Mouse (Mus musculus) ES-E14 (cell line): ENCODE data around the gene Adcy9. TPM values are rescaled to one million over a fixed set of nuclear protein-coding genes. Genes with fewer than 3 reads are reported as not detected.

Experiments used
- DNase-seq: peaks from one replicate; pipeline ENCODE4 v3.0.0-alpha.2; 2013; ENCODE audit warnings: low read depth, low spot score
- H3K27ac ChIP-seq: 2 replicates; pipeline ENCODE4 v1.5.1; 2012; ENCODE audit warnings: low read depth, mild to moderate bottlenecking, low read length, moderate library complexity, mixed read lengths; ENCODE audit not compliant: poor library complexity, insufficient read depth, severe bottlenecking
- H3K36me3 ChIP-seq: 2 replicates; pipeline ENCODE4 v1.6.1; 2012; ENCODE audit warnings: mild to moderate bottlenecking, low read length, moderate library complexity, mixed read lengths; ENCODE audit not compliant: control insufficient read depth, poor library complexity, insufficient read depth, severe bottlenecking
- H3K4me1 ChIP-seq, 2 experiments: fragments of 150-350 bp in 1 of 2; sonication (generic) in 1 of 2; 2 replicates each; pipeline ENCODE4 v1.6.1; 2012; ENCODE audit warnings: low read length in 2 of 2, mild to moderate bottlenecking in 1 of 2, mixed read lengths in 1 of 2; ENCODE audit not compliant: control insufficient read depth in 2 of 2, insufficient read depth in 2 of 2, poor library complexity in 1 of 2
- H3K4me3 ChIP-seq, 2 experiments: fragments of 150-350 bp in 1 of 2; sonication (generic) in 1 of 2; 2 replicates each; pipeline ENCODE4 v1.5.1; 2012; ENCODE audit warnings: low read length in 2 of 2, low read depth in 1 of 2, mild to moderate bottlenecking in 1 of 2, mixed read lengths in 1 of 2; ENCODE audit not compliant: insufficient read depth in 1 of 2, poor library complexity in 1 of 2, severe bottlenecking in 1 of 2
- H3K9ac ChIP-seq: 2 replicates; pipeline ENCODE4 v1.6.1; 2012; ENCODE audit warnings: low read depth, mild to moderate bottlenecking, low read length, mixed read lengths; ENCODE audit not compliant: poor library complexity, insufficient read depth, severe bottlenecking
- H3K9me3 ChIP-seq: fragments of 150-350 bp; sonication (generic); 2 replicates; pipeline ENCODE4 v1.6.1; 2012; ENCODE audit warnings: low read depth, mild to moderate bottlenecking, low read length; ENCODE audit not compliant: control insufficient read depth, insufficient read depth
- CHD2 ChIP-seq: IDR thresholded peaks from 2 replicates; pipeline ENCODE4 v1.6.1; 2014; ENCODE audit warnings: mild to moderate bottlenecking, low read depth, low read length, inconsistent platforms
- HCFC1 ChIP-seq: IDR thresholded peaks from 2 replicates; pipeline ENCODE4 v1.6.1; 2012; ENCODE audit warnings: low read length, inconsistent platforms, borderline replicate concordance; ENCODE audit not compliant: insufficient read depth
- MAFK ChIP-seq: IDR thresholded peaks from 2 replicates; pipeline ENCODE4 v1.6.1; 2014; ENCODE audit warnings: mild to moderate bottlenecking, low read depth, low read length, inconsistent platforms; ENCODE audit not compliant: insufficient read depth
- ZC3H11A ChIP-seq: IDR thresholded peaks from 2 replicates; pipeline ENCODE4 v1.6.1; 2012; ENCODE audit warnings: low read depth, mild to moderate bottlenecking, inconsistent platforms, low read length, borderline replicate concordance
- ZNF384 ChIP-seq: IDR thresholded peaks from 2 replicates; pipeline ENCODE4 v1.6.1; 2012; ENCODE audit warnings: low read depth, low read length, inconsistent platforms
- in situ Hi-C, 2 experiments: fragments of 600-800 bp; cut with MboI; formaldehyde crosslinking; loops; one replicate each; pipeline ENCODE4 v1.15.1; 2025; ENCODE audit warnings: low sequenced_read_pairs in 2 of 2, inconsistent platforms in 1 of 2; ENCODE audit not compliant: unreplicated experiment in 2 of 2
- total RNA-seq: library from RNA; depleted of rRNA; stranded (reverse); fragments of 300-350 nt; gene quantifications from 2 replicates; pipeline ENCODE4 v1.2.3, GENCODE M21; 2012

Adcy9 gene
- total RNA-seq, 1 experiment = 5.2 TPM

DNA sequence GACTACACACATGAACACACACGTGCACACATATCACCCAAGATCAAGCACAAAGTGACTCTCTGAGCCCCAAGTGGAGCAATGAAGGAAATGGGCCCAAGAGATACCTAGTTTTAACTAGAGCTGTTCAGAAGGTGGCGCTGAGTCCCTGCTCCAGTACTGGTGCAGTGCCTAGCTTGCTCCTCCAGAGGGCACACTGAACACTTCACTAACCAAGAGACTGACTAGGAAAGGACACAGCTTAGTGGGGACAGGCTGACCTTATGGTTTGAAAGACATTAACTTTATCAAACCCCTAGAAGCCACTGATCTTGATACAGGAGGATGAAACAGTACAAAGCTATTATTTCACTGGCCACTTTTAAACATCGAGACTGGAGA is 104.2 kb downstream of the Adcy9 start:
- Histone ChIP-seq H3K9ac (no peak overlapping the region), H3K4me1 (no peaks in the 10 kb centered on the region), H3K27ac (no peak overlapping the region), H3K9me3 (no peaks in the 10 kb centered on the region), H3K36me3 (no peaks in the 10 kb centered on the region), H3K4me3 (no peak overlapping the region)
- peak; percentile 56 for DNase-seq
- TF ChIP-seq CHD2 (no peak), ZC3H11A (peak; percentile 93), HCFC1 (no peak), ZNF384 (no peak), MAFK (no peak)
- in situ Hi-C loops = no loop called here

DNA sequence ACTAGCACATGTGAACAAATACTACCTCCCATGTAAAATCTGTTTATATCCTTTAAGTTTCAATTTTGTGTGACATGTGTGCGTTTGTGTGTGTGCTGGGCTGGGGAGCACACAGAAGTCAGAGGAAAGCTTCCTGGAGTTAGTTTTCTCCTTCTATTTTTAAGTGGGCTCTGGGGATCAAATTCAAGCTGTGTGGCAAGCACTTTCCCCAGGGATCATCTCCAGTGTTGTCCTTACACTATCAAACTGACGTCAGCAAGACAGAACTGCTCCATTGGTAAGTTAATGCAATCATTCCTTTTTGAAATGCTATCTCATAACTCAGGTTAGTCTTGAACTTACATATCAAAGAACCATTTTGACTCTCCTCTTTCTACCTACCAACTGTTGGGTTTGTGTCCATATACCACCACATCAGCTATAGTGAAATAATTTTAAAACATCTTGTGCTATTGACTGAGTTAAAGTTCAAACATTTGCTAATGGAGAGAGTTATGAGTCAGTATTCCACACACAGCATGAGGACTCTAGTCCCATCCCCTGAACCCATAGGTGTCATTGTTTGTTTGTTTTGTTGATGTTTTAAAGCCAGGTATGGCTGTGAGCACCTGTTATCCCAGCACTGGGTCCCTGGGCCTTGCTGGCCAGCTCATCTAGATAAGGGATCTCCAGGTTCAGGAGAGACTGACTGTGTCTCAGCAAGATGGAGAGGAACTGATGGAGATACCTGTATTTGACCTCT is 104.8 kb downstream of the Adcy9 start:
- Histone ChIP-seq H3K4me1 (no peaks in the 10 kb centered on the region), H3K4me3 (no peak overlapping the region), H3K9me3 (no peaks in the 10 kb centered on the region), H3K9ac (no peak overlapping the region), H3K27ac (no peak overlapping the region), H3K36me3 (no peaks in the 10 kb centered on the region)
- no peak for DNase-seq
- in situ Hi-C loops = no loop called here
- TF ChIP-seq ZNF384 (no peak), MAFK (no peak), HCFC1 (no peak), ZC3H11A (no peak), CHD2 (no peak)

DNA sequence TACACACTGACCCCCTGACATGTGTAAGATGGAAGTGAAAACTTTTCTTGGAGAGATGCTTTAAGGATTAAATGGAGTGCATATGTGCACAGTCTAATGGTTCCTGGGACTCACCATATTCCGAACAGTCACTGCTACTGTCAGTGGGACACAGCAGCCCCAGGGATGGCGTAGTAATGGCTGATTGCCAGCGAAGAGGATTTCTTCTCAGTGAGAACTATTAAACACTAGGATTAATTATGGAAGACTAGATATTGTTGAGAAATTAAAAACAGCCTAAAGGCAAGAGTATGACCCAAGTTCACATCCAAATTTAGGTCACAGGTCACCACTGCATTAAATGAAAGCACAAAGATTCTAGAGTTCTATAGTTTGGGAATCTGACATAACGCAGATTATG is 105.4 kb downstream of the Adcy9 start:
- no peak overlapping the region for H3K27ac ChIP-seq
- TF ChIP-seq CHD2 = no peak
- TF ChIP-seq MAFK = no peak
- no peak for TF ChIP-seq ZNF384
- TF ChIP-seq ZC3H11A = no peak
- no peak for TF ChIP-seq HCFC1
- H3K36me3 ChIP-seq = no peaks in the 10 kb centered on the region
- in situ Hi-C loops = no loop called here
- H3K9me3 ChIP-seq = no peaks in the 10 kb centered on the region
- H3K4me3 ChIP-seq = no peak overlapping the region
- H3K9ac ChIP-seq = no peak overlapping the region
- DNase-seq = no peak
- no peaks in the 10 kb centered on the region; a peak in 1 of 4 replicates for H3K4me1 ChIP-seq

DNA sequence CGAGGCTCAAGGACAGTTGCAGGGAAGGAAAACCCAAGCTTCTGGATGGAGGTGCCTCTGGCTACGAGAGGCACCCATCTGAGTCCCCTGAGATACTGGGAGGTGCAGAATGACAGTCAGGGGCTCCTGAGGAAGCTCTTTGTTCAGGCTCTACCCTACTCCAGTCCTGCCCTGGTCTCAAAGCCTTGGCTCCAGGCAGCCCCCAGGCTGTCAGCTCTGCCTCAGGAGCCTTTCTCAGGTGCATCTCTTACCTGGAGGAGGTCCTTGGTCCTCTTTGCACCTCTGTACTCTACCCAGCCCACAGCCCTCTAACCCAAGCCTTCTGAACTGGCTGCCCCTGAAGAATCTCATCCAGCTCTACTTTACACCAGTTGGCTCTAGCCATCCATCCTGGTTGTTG is 108.3 kb downstream of the Adcy9 start:
- Histone ChIP-seq H3K9ac (no peak overlapping the region), H3K36me3 (no peaks in the 10 kb centered on the region), H3K9me3 (no peaks in the 10 kb centered on the region), H3K4me3 (no peak overlapping the region), H3K4me1 (no peaks in the 10 kb centered on the region; a peak in 1 of 4 replicates), H3K27ac (no peak overlapping the region)
- no peak for TF ChIP-seq ZC3H11A
- TF ChIP-seq HCFC1 = no peak
- no peak for TF ChIP-seq MAFK
- TF ChIP-seq CHD2 = no peak
- no peak for TF ChIP-seq ZNF384
- no peak for DNase-seq
- in situ Hi-C loops = no loop called here

DNA sequence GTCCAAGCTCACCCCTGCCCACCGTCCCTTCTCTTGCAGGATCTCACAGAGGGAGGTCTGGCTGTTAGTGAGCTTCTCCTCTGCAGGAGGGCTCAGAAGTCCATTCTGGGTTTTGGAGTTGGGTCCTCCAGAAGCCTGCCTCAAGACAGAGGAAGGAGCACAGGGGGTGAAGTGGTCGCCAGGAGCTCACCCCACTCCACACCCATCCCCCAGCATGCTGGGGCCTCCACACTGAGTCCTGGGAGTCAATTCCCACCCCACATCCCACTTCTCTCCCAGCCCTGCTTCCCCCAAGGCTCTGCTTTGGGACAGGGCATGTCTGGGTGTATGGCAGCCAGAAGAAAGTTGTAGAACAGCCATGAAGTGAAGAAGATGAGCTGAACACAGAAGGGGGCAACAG is 108.7 kb downstream of the Adcy9 start:
- no peak overlapping the region for H3K4me3 ChIP-seq
- no peak overlapping the region for H3K27ac ChIP-seq
- no peaks in the 10 kb centered on the region for H3K36me3 ChIP-seq
- no peak for TF ChIP-seq CHD2
- TF ChIP-seq HCFC1 = no peak
- TF ChIP-seq ZNF384 = no peak
- TF ChIP-seq MAFK = no peak
- TF ChIP-seq ZC3H11A = no peak
- no peaks in the 10 kb centered on the region; a peak in 1 of 4 replicates for H3K4me1 ChIP-seq
- DNase-seq = no peak
- no peak overlapping the region for H3K9ac ChIP-seq
- H3K9me3 ChIP-seq = no peaks in the 10 kb centered on the region
- in situ Hi-C loops = no loop called here
